Mouse (Mus musculus) ES-Bruce4 (cell line): Measurements from ENCODE around the gene Nav3. TPM values are rescaled to one million over a fixed set of nuclear protein-coding genes. Genes with fewer than 3 reads are reported as not detected.

Source experiments
- H3K27ac ChIP-seq: 2 replicates; pipeline ENCODE4 v1.5.1; 2012; ENCODE audit warnings: low read length, inconsistent platforms; ENCODE audit not compliant: insufficient read depth
- H3K27me3 ChIP-seq: 2 replicates; pipeline ENCODE4 v1.6.1; 2012; ENCODE audit warnings: mild to moderate bottlenecking, low read length, inconsistent platforms; ENCODE audit not compliant: control insufficient read depth, poor library complexity, insufficient read depth, severe bottlenecking
- H3K36me3 ChIP-seq: 2 replicates; pipeline ENCODE4 v1.6.1; 2012; ENCODE audit warnings: inconsistent platforms, mild to moderate bottlenecking, low read length, moderate library complexity; ENCODE audit not compliant: control insufficient read depth, poor library complexity, insufficient read depth, severe bottlenecking
- H3K4me1 ChIP-seq: one replicate; pipeline ENCODE4 v1.8.1; 2011; ENCODE audit warnings: low read length; ENCODE audit not compliant: control insufficient read depth, insufficient read depth
- H3K4me3 ChIP-seq: 2 replicates; pipeline ENCODE4 v1.5.1; 2011; ENCODE audit warnings: low read depth, mild to moderate bottlenecking, low read length
- H3K9ac ChIP-seq: 2 replicates; pipeline ENCODE4 v1.6.1; 2012; ENCODE audit warnings: low read depth, mild to moderate bottlenecking, inconsistent platforms; ENCODE audit not compliant: poor library complexity, severe bottlenecking
- H3K9me3 ChIP-seq: replicated peaks from 2 replicates; pipeline ENCODE4 v1.6.1; 2012; ENCODE audit warnings: mild to moderate bottlenecking, low read length, inconsistent platforms; ENCODE audit not compliant: control insufficient read depth, poor library complexity, insufficient read depth, severe bottlenecking
- CTCF ChIP-seq: IDR thresholded peaks from one replicate; pipeline ENCODE4 v1.8.1; 2011; ENCODE audit warnings: low read depth, low read length
- EP300 ChIP-seq: IDR thresholded peaks from 2 replicates; pipeline ENCODE4 v1.6.1; 2011; ENCODE audit warnings: low read depth, low read length; ENCODE audit not compliant: insufficient read depth
- POLR2A ChIP-seq: IDR thresholded peaks from one replicate; pipeline ENCODE4 v1.8.1; 2011; ENCODE audit warnings: low read length; ENCODE audit not compliant: insufficient read depth
- polyA plus RNA-seq: library from polyadenylated mRNA; stranded (reverse); fragments of >200 nt; gene quantifications from 2 replicates; pipeline ENCODE4 v1.2.4, GENCODE M21; 2011; ENCODE audit warnings: low read depth; ENCODE audit not compliant: missing spikeins, insufficient read depth, insufficient read length

The Nav3 gene
- polyA plus RNA-seq, 1 experiment, result 0.36 TPM

GRCm38 (mm10) chr10:109718808-109719207 lies 737.2 kb downstream of the Nav3 start:
- Histone ChIP-seq H3K9ac (no peak overlapping the region), H3K4me1 (no peaks in the 10 kb centered on the region), H3K4me3 (no peak overlapping the region), H3K9me3 (no peaks in the 10 kb centered on the region), H3K27ac (no peak overlapping the region), H3K36me3 (no peaks in the 10 kb centered on the region), H3K27me3 (no peaks in the 10 kb centered on the region)
- no peak for TF ChIP-seq EP300
- no peak for TF ChIP-seq POLR2A
- no peak for TF ChIP-seq CTCF

- no peak for TF ChIP-seq CTCF
- TF ChIP-seq EP300, result no peak
- TF ChIP-seq POLR2A, result no peak
- Histone ChIP-seq H3K27me3 (no peaks in the 10 kb centered on the region), H3K36me3 (no peaks in the 10 kb centered on the region), H3K4me1 (no peaks in the 10 kb centered on the region), H3K9me3 (no peaks in the 10 kb centered on the region), H3K27ac (no peak overlapping the region), H3K4me3 (no peak overlapping the region), H3K9ac (no peak overlapping the region)
These were observed 737.6 kb downstream of the Nav3 start for GRCm38 (mm10) chr10:109718390-109718789.

GRCm38 (mm10) chr10:109713001-109713400 lies 743.0 kb downstream of the Nav3 start:
- Histone ChIP-seq H3K9me3 (no peaks in the 10 kb centered on the region), H3K4me1 (no peaks in the 10 kb centered on the region), H3K36me3 (no peaks in the 10 kb centered on the region), H3K27ac (no peak overlapping the region), H3K4me3 (no peak overlapping the region), H3K27me3 (no peaks in the 10 kb centered on the region), H3K9ac (no peak overlapping the region)
- no peak for TF ChIP-seq POLR2A
- TF ChIP-seq EP300, result no peak
- no peak for TF ChIP-seq CTCF

GRCm38 (mm10) chr10:109699771-109700335 lies 756.2 kb downstream of the Nav3 start:
- H3K4me1 ChIP-seq, result no peaks in the 10 kb centered on the region
- no peak overlapping the region for H3K9ac ChIP-seq
- no peak overlapping the region for H3K27ac ChIP-seq
- no peaks in the 10 kb centered on the region for H3K27me3 ChIP-seq
- no peak overlapping the region for H3K4me3 ChIP-seq
- TF ChIP-seq CTCF, result no peak
- no peak for TF ChIP-seq POLR2A
- no peak for TF ChIP-seq EP300
- no peaks in the 10 kb centered on the region for H3K9me3 ChIP-seq
- H3K36me3 ChIP-seq, result no peaks in the 10 kb centered on the region

- Histone ChIP-seq H3K27me3 (no peaks in the 10 kb centered on the region), H3K4me3 (no peak overlapping the region), H3K27ac (no peak overlapping the region), H3K36me3 (no peaks in the 10 kb centered on the region), H3K9me3 (no peaks in the 10 kb centered on the region), H3K9ac (no peak overlapping the region), H3K4me1 (no peaks in the 10 kb centered on the region)
- TF ChIP-seq CTCF (no peak), EP300 (no peak), POLR2A (no peak)
These were observed 765.4 kb downstream of the Nav3 start for GRCm38 (mm10) chr10:109690564-109690963.

GRCm38 (mm10) chr10:109684109-109685056 lies 771.6 kb downstream of the Nav3 start:
- Histone ChIP-seq H3K27ac (no peak overlapping the region), H3K4me1 (no peaks in the 10 kb centered on the region), H3K27me3 (no peaks in the 10 kb centered on the region), H3K9me3 (no peaks in the 10 kb centered on the region), H3K36me3 (no peaks in the 10 kb centered on the region), H3K9ac (no peak overlapping the region), H3K4me3 (no peak overlapping the region)
- TF ChIP-seq CTCF (no peak), EP300 (no peak), POLR2A (no peak)
